ENCODE assay signal across 17 mouse cellular contexts in the genomic region with DNA sequence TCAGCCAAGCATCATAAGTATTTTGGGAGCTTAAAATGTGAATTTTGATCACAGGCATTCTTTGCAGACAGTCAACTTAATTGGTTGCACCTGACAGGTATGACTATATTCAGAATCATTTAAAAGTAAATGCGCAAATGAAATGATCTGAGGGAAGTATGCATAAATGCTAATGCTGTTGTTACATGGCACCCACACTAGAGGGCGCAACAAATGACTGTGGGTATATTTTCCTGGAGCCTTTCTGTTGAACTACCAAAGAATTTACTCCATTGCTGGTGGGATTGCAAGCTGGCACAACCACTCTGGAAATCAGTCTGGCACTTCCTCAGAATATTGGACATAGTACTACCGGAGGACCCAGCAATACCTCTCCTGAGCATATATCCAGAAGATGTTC.
A peak's percentile ranks its signal among the peaks of the same experiment; 100 is the strongest.
DNase-seq lines count a peak whose midpoint lies in the region; ATAC-seq and TF ChIP-seq lines count a peak whose summit lies in the region.
"Had no signal": no experiment of that assay in that cellular context is flagged by ENCODE, and none has a peak within 500 bp of the region (broad histone marks: within the 10 kb centered on the region; RNA-seq: fewer than 3 reads in every experiment).

No protein-coding gene starts in this region.

- no peaks in the 10 kb centered on the region for H3K36me3 ChIP-seq in hindbrain, postnatal 0 days (ENCODE audit: insufficient read depth, low read length)
- H3K36me3 ChIP-seq in hindbrain, embryonic 16.5 days (ENCODE audit: control insufficient read depth, insufficient read depth, low read length) = no peaks in the 10 kb centered on the region
- H3K36me3 ChIP-seq in midbrain, postnatal 0 days (ENCODE audit: insufficient read depth, low read length) = no peaks in the 10 kb centered on the region
- no peaks in the 10 kb centered on the region for H3K36me3 ChIP-seq in midbrain, embryonic 16.5 days (ENCODE audit: control insufficient read depth, insufficient read depth, low read length)
- no peaks in the 10 kb centered on the region for H3K36me3 ChIP-seq in MEL (ENCODE audit: control insufficient read depth in 1 of 2, insufficient read depth in 2 of 2, low read length in 2 of 2)
- H3K36me3 ChIP-seq: hindbrain, embryonic 12.5 days; limb, embryonic 13.5 days; midbrain, embryonic 12.5 days; stomach, embryonic 15.5 days had no signal

- ATAC-seq in hindbrain, postnatal 0 days = no peak
- no peak for ATAC-seq in hindbrain, embryonic 16.5 days
- no peak for ATAC-seq in midbrain, postnatal 0 days (ENCODE audit: low FRiP score)
- ATAC-seq in midbrain, embryonic 16.5 days = no peak
- ATAC-seq: CD4-positive, CD25-positive, alpha-beta regulatory T cell, adult 4 months; forebrain, embryonic 13.5 days had no signal

- no peak for TF ChIP-seq EP300 in MEL (IDR thresholded peaks at IDR 0.05; ENCODE audit: low read depth in 1 of 2, low read length in 2 of 2)

- TF ChIP-seq CTCF in hindbrain, postnatal 0 days (IDR thresholded peaks at IDR 0.05; ENCODE audit: low read depth) = peak; percentile 16; the same call in 1 of the 2 replicates
- peak; percentile 36; the same call in 1 of the 2 replicates for TF ChIP-seq CTCF in midbrain, postnatal 0 days (IDR thresholded peaks at IDR 0.05)
- TF ChIP-seq CTCF in MEL (IDR thresholded peaks at IDR 0.05 in 2 of 3, conservative IDR thresholded peaks at IDR 0.05 in 1 of 3; ENCODE audit: control insufficient read depth in 1 of 3, insufficient read depth in 1 of 3, low read depth in 2 of 3, low read length in 3 of 3, poor library complexity in 1 of 3, severe bottlenecking in 1 of 3) = peak in 2 of 3 experiments; percentile 30 to 46; a peak in 3 of 6 replicates

- DNase-seq in hindbrain, postnatal 0 days (ENCODE audit: low spot score) = no peak
- DNase-seq in midbrain, postnatal 0 days (ENCODE audit: low spot score) = no peak
- DNase-seq in MEL (ENCODE audit: low read depth, low spot score) = peak; percentile 10
- peak; percentile 1 for DNase-seq in induced T-regulatory cell, adult 2 months (ENCODE audit: low read depth)
- DNase-seq in layer of hippocampus, postnatal 36 days = no peak
- DNase-seq: cerebellum, postnatal 10 days; gastrocnemius, postnatal 10 days; kidney, postnatal 14 days; lung, postnatal 14 days had no signal

- no peak for TF ChIP-seq POLR2A in MEL (IDR thresholded peaks at IDR 0.05; ENCODE audit: control insufficient read depth in 1 of 2, insufficient read depth in 1 of 2, low read depth in 1 of 2, low read length in 2 of 2, poor library complexity in 1 of 2)

- no peaks in the 10 kb centered on the region for H3K4me1 ChIP-seq in hindbrain, postnatal 0 days (ENCODE audit: insufficient read depth, low read length)
- no peaks in the 10 kb centered on the region for H3K4me1 ChIP-seq in hindbrain, embryonic 16.5 days (ENCODE audit: control insufficient read depth, insufficient read depth, low read depth, low read length)
- H3K4me1 ChIP-seq in midbrain, postnatal 0 days (ENCODE audit: insufficient read depth, low read length) = no peaks in the 10 kb centered on the region
- H3K4me1 ChIP-seq in midbrain, embryonic 16.5 days (ENCODE audit: control insufficient read depth, insufficient read depth, low read length) = no peaks in the 10 kb centered on the region
- no peaks in the 10 kb centered on the region for H3K4me1 ChIP-seq in MEL (ENCODE audit: control insufficient read depth in 1 of 2, insufficient read depth in 2 of 2, low read length in 2 of 2)
- H3K4me1 ChIP-seq: forebrain, embryonic 13.5 days; hindbrain, embryonic 12.5 days; limb, embryonic 13.5 days; midbrain, embryonic 12.5 days; stomach, embryonic 15.5 days had no signal

- no peaks in the 10 kb centered on the region for H3K27me3 ChIP-seq in hindbrain, postnatal 0 days (ENCODE audit: insufficient read depth, low read length)
- no peaks in the 10 kb centered on the region for H3K27me3 ChIP-seq in hindbrain, embryonic 16.5 days (replicated peaks; ENCODE audit: control insufficient read depth, insufficient read depth, low read length)
- no peaks in the 10 kb centered on the region for H3K27me3 ChIP-seq in midbrain, postnatal 0 days (ENCODE audit: insufficient read depth, low read length)
- no peaks in the 10 kb centered on the region for H3K27me3 ChIP-seq in midbrain, embryonic 16.5 days (ENCODE audit: control insufficient read depth, insufficient read depth, low read depth, low read length)
- no peaks in the 10 kb centered on the region for H3K27me3 ChIP-seq in MEL (ENCODE audit: control insufficient read depth in 1 of 2, insufficient read depth in 2 of 2, low read length in 2 of 2)
- H3K27me3 ChIP-seq: forebrain, embryonic 13.5 days; hindbrain, embryonic 12.5 days; limb, embryonic 13.5 days; midbrain, embryonic 12.5 days; stomach, embryonic 15.5 days had no signal

- no peak overlapping the region for H3K4me3 ChIP-seq in hindbrain, postnatal 0 days (ENCODE audit: low read length)
- no peak overlapping the region for H3K4me3 ChIP-seq in hindbrain, embryonic 16.5 days (ENCODE audit: low read length)
- no peak overlapping the region for H3K4me3 ChIP-seq in midbrain, postnatal 0 days (ENCODE audit: low read depth, low read length)
- H3K4me3 ChIP-seq in midbrain, embryonic 16.5 days (ENCODE audit: low read depth, low read length) = no peak overlapping the region
- H3K4me3 ChIP-seq in MEL (ENCODE audit: control insufficient read depth in 1 of 2, insufficient read depth in 1 of 2, low read depth in 2 of 2, low read length in 2 of 2) = no peak overlapping the region
- H3K4me3 ChIP-seq: forebrain, embryonic 13.5 days; hindbrain, embryonic 12.5 days; limb, embryonic 13.5 days; midbrain, embryonic 12.5 days; stomach, embryonic 15.5 days had no signal

- H3K27ac ChIP-seq in hindbrain, postnatal 0 days = no peak overlapping the region
- no peak overlapping the region for H3K27ac ChIP-seq in hindbrain, embryonic 16.5 days (ENCODE audit: low read depth, low read length)
- no peak overlapping the region for H3K27ac ChIP-seq in midbrain, postnatal 0 days (ENCODE audit: low read depth, low read length)
- H3K27ac ChIP-seq in midbrain, embryonic 16.5 days (ENCODE audit: low read length) = no peak overlapping the region
- no peak overlapping the region for H3K27ac ChIP-seq in MEL (ENCODE audit: control insufficient read depth, low read depth, low read length)
- H3K27ac ChIP-seq: forebrain, embryonic 13.5 days; hindbrain, embryonic 12.5 days; limb, embryonic 13.5 days; midbrain, embryonic 12.5 days; stomach, embryonic 15.5 days had no signal

- peak; percentile 29 for TF ChIP-seq RAD21 in MEL (IDR thresholded peaks at IDR 0.05; ENCODE audit: low read depth, low read length)

- WGBS in hindbrain, postnatal 0 days = 85% methylated on average over 3 of the region's 3 CpGs
- 87% methylated on average over 3 of the region's 3 CpGs for WGBS in hindbrain, embryonic 16.5 days
- WGBS in midbrain, postnatal 0 days = 82% methylated on average over 3 of the region's 3 CpGs
- WGBS in midbrain, embryonic 16.5 days = 85% methylated on average over 3 of the region's 3 CpGs

- no peak overlapping the region for H3K9ac ChIP-seq in hindbrain, postnatal 0 days (replicated peaks; ENCODE audit: low read length)
- no peak overlapping the region for H3K9ac ChIP-seq in hindbrain, embryonic 16.5 days (ENCODE audit: low read depth, low read length)
- no peak overlapping the region for H3K9ac ChIP-seq in midbrain, postnatal 0 days (replicated peaks; ENCODE audit: low read length, poor library complexity, severe bottlenecking)
- no peak overlapping the region for H3K9ac ChIP-seq in midbrain, embryonic 16.5 days (ENCODE audit: low read depth, low read length)
- no peak overlapping the region for H3K9ac ChIP-seq in MEL (ENCODE audit: control insufficient read depth, low read depth, low read length, poor library complexity, severe bottlenecking)
- H3K9ac ChIP-seq: forebrain, embryonic 13.5 days; hindbrain, embryonic 12.5 days; limb, embryonic 13.5 days; midbrain, embryonic 12.5 days; stomach, embryonic 15.5 days had no signal

- H3K4me2 ChIP-seq in hindbrain, postnatal 0 days (ENCODE audit: low read depth, low read length) = no peak overlapping the region
- H3K4me2 ChIP-seq in hindbrain, embryonic 16.5 days (ENCODE audit: low read length) = no peak overlapping the region
- H3K4me2 ChIP-seq in midbrain, postnatal 0 days (ENCODE audit: low read depth, low read length, poor library complexity, severe bottlenecking) = no peak overlapping the region
- no peak overlapping the region for H3K4me2 ChIP-seq in midbrain, embryonic 16.5 days (ENCODE audit: low read length)
- H3K4me2 ChIP-seq: forebrain, embryonic 13.5 days; hindbrain, embryonic 12.5 days; limb, embryonic 13.5 days; midbrain, embryonic 12.5 days; stomach, embryonic 15.5 days had no signal

- no peaks in the 10 kb centered on the region for H3K79me2 ChIP-seq in MEL (ENCODE audit: control insufficient read depth, insufficient read depth, low read length, poor library complexity)

- H3K9me3 ChIP-seq in hindbrain, postnatal 0 days (ENCODE audit: low read length) = no peaks in the 10 kb centered on the region
- no peaks in the 10 kb centered on the region for H3K9me3 ChIP-seq in hindbrain, embryonic 16.5 days (ENCODE audit: control insufficient read depth, low read length)
- no peaks in the 10 kb centered on the region for H3K9me3 ChIP-seq in midbrain, postnatal 0 days (ENCODE audit: low read length)
- no peaks in the 10 kb centered on the region for H3K9me3 ChIP-seq in midbrain, embryonic 16.5 days (replicated peaks; ENCODE audit: control insufficient read depth, low read length, poor library complexity, severe bottlenecking)
- no peaks in the 10 kb centered on the region for H3K9me3 ChIP-seq in MEL (replicated peaks; ENCODE audit: insufficient read depth, low read length)
- H3K9me3 ChIP-seq: forebrain, embryonic 13.5 days; hindbrain, embryonic 12.5 days; limb, embryonic 13.5 days; midbrain, embryonic 12.5 days; stomach, embryonic 15.5 days had no signal

TF ChIP-seq in MEL, 35 proteins besides CTCF, POLR2A, EP300 and RAD21:
- TF ChIP-seq SMC3 (IDR thresholded peaks at IDR 0.05; ENCODE audit: low read depth, low read length) (peak; percentile 63), UBTF (IDR thresholded peaks at IDR 0.05; ENCODE audit: borderline replicate concordance, insufficient read depth, low read depth, low read length) (no peak), MAX (IDR thresholded peaks at IDR 0.05; ENCODE audit: low read length) (no peak), TCF12 (IDR thresholded peaks at IDR 0.05; ENCODE audit: low read depth, low read length) (no peak), POLR2AphosphoS5 (IDR thresholded peaks at IDR 0.05; ENCODE audit: borderline replicate concordance, low read depth, low read length) (no peak), NRF1 (IDR thresholded peaks at IDR 0.05; ENCODE audit: insufficient read depth, low read depth, low read length, poor library complexity, severe bottlenecking) (no peak), USF1 (IDR thresholded peaks at IDR 0.05; ENCODE audit: low read depth, low read length) (no peak), ZC3H11A (IDR thresholded peaks at IDR 0.05; ENCODE audit: low read depth, low read length) (0 out of 2 replicates have a peak, but pooled peaks have one; percentile 18)
TF ChIP-seq in MEL: peak in this region for 2.

Comparison
In these comparisons a context has a peak if more than half of its experiments do, and no peak if none do; other contexts are left out.
1. DNase-seq: peak in MEL (single experiment) and induced T-regulatory cell, adult 2 months (single experiment); none in hindbrain, postnatal 0 days (single experiment), midbrain, postnatal 0 days (single experiment) and layer of hippocampus, postnatal 36 days (0 of 2).
2. Peak in every context shown above with its lines, with median percentiles within 50 percentile points of each other: CTCF ChIP-seq.